Mouse (Mus musculus) limb, embryonic 12.5 days (tissue): ENCODE data around the gene Dolk. TPM values are rescaled to one million over a fixed set of nuclear protein-coding genes. Genes with fewer than 3 reads are reported as not detected.

Experiments used
- ATAC-seq: fragments of 200-750 bp; cut with Nextera tagmentation; 2 replicates; pipeline ENCODE4 v1.8.0; 2017; ENCODE audit warnings: low read depth, moderate TSS enrichment; ENCODE audit not compliant: insufficient number of reproducible peaks, insufficient read depth, low FRiP score, low TSS enrichment
- H3K27ac ChIP-seq: fragments of 300-500 bp; sonication (generic); 2 replicates; pipeline ENCODE4 v1.5.1; 2016; ENCODE audit warnings: mild to moderate bottlenecking, moderate library complexity
- H3K27me3 ChIP-seq: fragments of 300-500 bp; sonication (generic); 2 replicates; pipeline ENCODE4 v1.6.1; 2016; ENCODE audit warnings: mild to moderate bottlenecking, moderate library complexity
- H3K36me3 ChIP-seq: fragments of 300-500 bp; sonication (generic); 2 replicates; pipeline ENCODE4 v1.6.1; 2016; ENCODE audit warnings: mild to moderate bottlenecking, moderate library complexity
- H3K4me1 ChIP-seq: fragments of 300-500 bp; sonication (generic); replicated peaks from 2 replicates; pipeline ENCODE4 v1.6.1; 2016
- H3K4me2 ChIP-seq: fragments of 300-500 bp; sonication (generic); 2 replicates; pipeline ENCODE4 v1.6.1; 2016; ENCODE audit warnings: mild to moderate bottlenecking, moderate library complexity
- H3K4me3 ChIP-seq: fragments of 300-500 bp; sonication (generic); replicated peaks from 2 replicates; pipeline ENCODE4 v1.5.1; 2016; ENCODE audit warnings: mild to moderate bottlenecking
- H3K9ac ChIP-seq: fragments of 300-500 bp; sonication (generic); replicated peaks from 2 replicates; pipeline ENCODE4 v1.6.1; 2016; ENCODE audit warnings: mild to moderate bottlenecking, moderate library complexity
- H3K9me3 ChIP-seq: fragments of 300-500 bp; sonication (generic); 2 replicates; pipeline ENCODE4 v1.6.1; 2016; ENCODE audit warnings: mild to moderate bottlenecking, moderate library complexity
- WGBS: fragments of 180-500 bp; shearing (Covaris S2); methylation state at CpG from one replicate; pipeline ENCODE4 v1.1.7; 2016; 5-methylcytosine and 5-hydroxymethylcytosine counted together
- polyA plus RNA-seq: library from polyadenylated mRNA; unstranded; fragments of >200 nt; fragmentation: Nextera tagmentation; extraction: Ambion mirVana; gene quantifications from 2 replicates; pipeline ENCODE4 v1.2.1, GENCODE M21; 2016

Dolk gene
- polyA plus RNA-seq, 1 experiment from 2014 or later: 28.7 TPM

GRCm38 (mm10) chr2:30299966-30300365 is 13.8 kb upstream of the Dolk start:
- 89% methylated on average over 5 of the region's 5 CpGs for WGBS

GRCm38 (mm10) chr2:30299525-30299924 is 13.4 kb upstream of the Dolk start:
- Histone ChIP-seq H3K36me3 (peaks cover 81% of the 10 kb centered on the region), H3K4me1 (no peaks in the 10 kb centered on the region), H3K4me3 (no peak overlapping the region), H3K9ac (no peak overlapping the region), H3K27ac (no peak overlapping the region), H3K27me3 (no peaks in the 10 kb centered on the region), H3K9me3 (no peaks in the 10 kb centered on the region), H3K4me2 (no peak overlapping the region)
- no peak for ATAC-seq
- 85% methylated on average over 3 of the region's 3 CpGs for WGBS

More at GRCm38 (mm10) chr2:30299966-30300365, 13.8 kb upstream of the Dolk start:
- no peaks in the 10 kb centered on the region for H3K9me3 ChIP-seq
- peaks cover 85% of the 10 kb centered on the region for H3K36me3 ChIP-seq
- no peak overlapping the region for H3K4me2 ChIP-seq
- no peaks in the 10 kb centered on the region for H3K4me1 ChIP-seq
- no peak for ATAC-seq
- no peak overlapping the region for H3K27ac ChIP-seq
- H3K27me3 ChIP-seq: no peaks in the 10 kb centered on the region
- H3K9ac ChIP-seq: no peak overlapping the region
- no peak overlapping the region for H3K4me3 ChIP-seq

DNA sequence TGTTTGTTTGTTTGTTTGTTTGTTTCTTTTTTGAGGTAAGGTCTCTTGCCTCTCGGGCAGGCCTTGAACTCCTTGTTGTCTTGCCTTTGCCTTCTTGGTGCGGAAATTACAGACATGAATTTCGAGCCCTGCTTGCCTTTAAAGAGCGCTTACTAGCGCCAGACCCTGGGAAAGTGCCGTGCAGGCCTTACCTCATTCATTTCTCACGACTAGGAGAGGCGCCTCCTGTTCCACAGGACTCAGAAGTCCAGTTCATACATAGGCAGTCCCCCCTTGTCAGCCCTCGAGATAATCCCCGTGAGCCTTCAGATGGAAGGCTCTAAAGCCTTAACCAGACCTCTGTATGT is 866 bp upstream of the Dolk start:
- ATAC-seq: no peak
- Histone ChIP-seq H3K9ac (peak overlapping the region; percentile 91), H3K36me3 (peaks cover 17% of the 10 kb centered on the region; the same call in 1 of the 2 replicates), H3K27me3 (no peaks in the 10 kb centered on the region), H3K4me3 (peak overlapping the region; percentile 95), H3K27ac (peak overlapping the region; percentile 72; the same call in 1 of the 2 replicates), H3K4me1 (peaks cover 20% of the 10 kb centered on the region), H3K4me2 (peak overlapping the region; percentile 95), H3K9me3 (no peaks in the 10 kb centered on the region)
- under 1% methylated on average over 10 of the region's 10 CpGs for WGBS

GRCm38 (mm10) chr2:30285416-30286181 is 535 bp downstream of the Dolk start:
- peak overlapping the region; percentile 95 for H3K4me2 ChIP-seq
- H3K9me3 ChIP-seq: no peaks in the 10 kb centered on the region
- peak overlapping the region; percentile 95 for H3K4me3 ChIP-seq
- 14% methylated on average over 38 of the region's 38 CpGs for WGBS
- peak; percentile 18; the same call in 1 of the 2 replicates for ATAC-seq
- peaks cover 10% of the 10 kb centered on the region; the same call in 1 of the 2 replicates for H3K36me3 ChIP-seq
- peak overlapping the region; percentile 91 for H3K9ac ChIP-seq
- H3K27ac ChIP-seq: no peak overlapping the region
- no peaks in the 10 kb centered on the region for H3K27me3 ChIP-seq
- peaks cover 20% of the 10 kb centered on the region for H3K4me1 ChIP-seq

- Histone ChIP-seq H3K9me3 (no peaks in the 10 kb centered on the region), H3K4me3 (peak overlapping the region; percentile 95), H3K27me3 (no peaks in the 10 kb centered on the region), H3K9ac (no peak overlapping the region), H3K4me2 (peak overlapping the region; percentile 95), H3K27ac (no peak overlapping the region), H3K4me1 (peaks cover 20% of the 10 kb centered on the region), H3K36me3 (peaks cover 6% of the 10 kb centered on the region; the same call in 1 of the 2 replicates)
- 88% methylated on average over 5 of the region's 5 CpGs for WGBS
- ATAC-seq: no peak
Observed at GRCm38 (mm10) chr2:30285004-30285403, 1.1 kb downstream of the Dolk start.

DNA sequence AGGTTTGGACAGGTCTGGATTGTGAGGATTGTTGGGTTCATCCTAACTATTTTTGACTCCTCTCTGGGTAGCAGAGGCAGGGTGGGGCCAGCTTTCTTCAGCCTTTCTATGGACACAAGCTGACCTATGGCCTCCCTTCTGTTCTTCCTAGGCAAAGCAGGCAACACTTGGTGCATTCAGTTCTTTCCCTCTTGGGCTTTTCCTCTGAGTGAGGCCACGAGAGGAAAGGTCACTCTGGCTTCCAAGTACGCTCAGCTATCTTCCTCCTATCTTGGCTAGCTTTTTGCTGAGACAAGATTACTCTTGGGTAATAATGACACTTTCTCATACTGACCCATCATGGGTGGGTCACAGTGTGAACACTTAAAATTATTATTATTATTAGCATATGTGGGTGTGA is 2.9 kb downstream of the Dolk start:
- Histone ChIP-seq H3K9ac (no peak overlapping the region), H3K4me2 (no peak overlapping the region), H3K27ac (no peak overlapping the region), H3K4me3 (no peak overlapping the region), H3K9me3 (no peaks in the 10 kb centered on the region), H3K27me3 (no peaks in the 10 kb centered on the region), H3K4me1 (peaks cover 20% of the 10 kb centered on the region), H3K36me3 (no peaks in the 10 kb centered on the region)
- 89% methylated on average over 2 of the region's 2 CpGs for WGBS
- ATAC-seq: no peak

DNA sequence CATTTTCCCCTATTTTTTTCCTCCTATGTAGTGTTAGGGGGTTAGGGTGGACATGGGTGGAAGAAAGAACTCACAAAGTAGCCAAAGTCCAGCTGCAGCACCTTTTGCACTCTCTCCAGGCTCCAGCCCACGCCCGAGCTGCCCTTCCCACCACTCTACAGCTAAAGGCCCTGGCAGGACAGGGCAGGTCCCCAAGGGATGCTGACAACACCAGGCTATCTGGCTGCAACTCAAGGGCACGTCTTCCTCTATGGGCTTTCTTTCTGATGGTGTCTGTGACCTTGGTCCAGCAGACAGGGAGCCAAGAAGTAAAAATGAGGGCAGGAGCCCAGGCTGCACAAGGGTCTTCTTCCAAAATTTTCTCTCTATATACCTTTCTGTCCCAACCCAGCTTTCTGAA is 4.5 kb downstream of the Dolk start:
- Histone ChIP-seq H3K27ac (no peak overlapping the region), H3K36me3 (no peaks in the 10 kb centered on the region), H3K4me2 (no peak overlapping the region), H3K27me3 (no peaks in the 10 kb centered on the region), H3K4me3 (no peak overlapping the region), H3K9ac (no peak overlapping the region), H3K9me3 (no peaks in the 10 kb centered on the region), H3K4me1 (peaks cover 9% of the 10 kb centered on the region)
- WGBS: 85% methylated on average over 3 of the region's 3 CpGs
- no peak for ATAC-seq

DNA sequence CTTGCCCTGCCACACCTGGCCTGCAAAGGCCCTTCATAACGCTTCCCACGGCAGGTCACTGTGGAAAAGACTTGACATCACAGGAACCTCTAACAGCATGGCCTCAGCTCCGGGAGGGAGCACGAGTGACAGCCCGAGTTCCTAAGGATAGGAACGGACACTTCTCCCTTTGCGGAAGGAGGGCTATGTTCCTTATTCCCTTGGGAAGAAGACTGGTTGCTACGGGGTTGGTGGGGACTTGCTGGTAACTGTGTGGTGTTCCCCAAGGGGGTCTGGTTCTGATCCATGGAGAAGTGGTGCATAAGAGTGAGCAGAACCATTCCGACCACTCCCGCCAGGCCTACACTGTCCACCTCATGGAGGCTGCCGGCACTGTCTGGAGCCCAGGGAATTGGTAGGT is 5.4 kb downstream of the Dolk start, which contains the start of gene Gm28038:
Gene Gm28038, plus strand, starts transcription at position 301 of the 400 bp plus-strand sequence.
- WGBS: 89% methylated on average over 11 of the region's 11 CpGs
- no peak within 1 kb of the TSS for H3K4me2 ChIP-seq
- no peak for ATAC-seq
- no peaks in the 10 kb centered on the region for H3K36me3 ChIP-seq
- no peaks in the 10 kb centered on the region for H3K27me3 ChIP-seq
- H3K4me3 ChIP-seq: no peak within 1 kb of the TSS
- H3K4me1 ChIP-seq: peaks cover 9% of the 10 kb centered on the region
- H3K9ac ChIP-seq: no peak within 1 kb of the TSS
- H3K9me3 ChIP-seq: no peaks in the 10 kb centered on the region
- no peak within 1 kb of the TSS for H3K27ac ChIP-seq

DNA sequence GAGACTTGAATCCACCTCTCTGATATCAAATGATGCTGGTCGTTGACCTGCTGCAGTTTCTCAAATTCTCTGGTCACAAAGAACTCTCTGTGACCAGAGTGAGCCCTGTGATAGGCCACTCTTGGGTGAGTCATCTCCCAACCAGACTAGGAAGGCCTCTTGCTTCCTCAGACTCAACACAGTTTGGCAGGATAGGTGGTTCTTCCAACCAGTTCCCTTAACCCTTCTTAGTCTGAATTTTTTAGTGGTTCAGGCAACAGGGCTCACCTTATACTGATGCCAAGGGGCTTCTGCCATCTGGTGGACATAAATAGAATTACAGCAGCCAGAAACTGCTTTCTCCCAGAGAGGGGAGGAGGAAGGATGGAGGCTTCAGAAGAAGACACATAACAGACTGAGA is 16.0 kb downstream of the Dolk start:
- Histone ChIP-seq H3K27ac (no peak overlapping the region), H3K36me3 (no peaks in the 10 kb centered on the region), H3K9ac (no peak overlapping the region), H3K4me1 (peaks cover 24% of the 10 kb centered on the region), H3K27me3 (no peaks in the 10 kb centered on the region), H3K9me3 (no peaks in the 10 kb centered on the region), H3K4me3 (no peak overlapping the region), H3K4me2 (no peak overlapping the region)
- 62% methylated on average over 1 of the region's 1 CpGs for WGBS
- ATAC-seq: peak; percentile 61; the same call in 1 of the 2 replicates

- no peak for ATAC-seq
- peaks cover 7% of the 10 kb centered on the region for H3K36me3 ChIP-seq
- H3K4me1 ChIP-seq: peaks cover 31% of the 10 kb centered on the region
- no peaks in the 10 kb centered on the region for H3K9me3 ChIP-seq
- no peaks in the 10 kb centered on the region for H3K27me3 ChIP-seq
- H3K4me3 ChIP-seq: no peak overlapping the region
- WGBS: 88% methylated on average over 17 of the region's 17 CpGs
- no peak overlapping the region for H3K9ac ChIP-seq
- peak overlapping the region; percentile 45; the same call in 1 of the 2 replicates for H3K27ac ChIP-seq
- no peak overlapping the region for H3K4me2 ChIP-seq
Observed at GRCm38 (mm10) chr2:30269241-30269990, 16.7 kb downstream of the Dolk start.

- H3K4me2 ChIP-seq: no peak overlapping the region
- whole genome bisulfite sequencing: 54% methylated on average over 4 of the region's 4 CpGs
- H3K27ac ChIP-seq: no peak overlapping the region
- no peaks in the 10 kb centered on the region for H3K9me3 ChIP-seq
- ATAC-seq: no peak
- H3K4me3 ChIP-seq: no peak overlapping the region
- no peaks in the 10 kb centered on the region for H3K27me3 ChIP-seq
- no peak overlapping the region for H3K9ac ChIP-seq
- peaks cover 37% of the 10 kb centered on the region for H3K4me1 ChIP-seq
- peaks cover 17% of the 10 kb centered on the region for H3K36me3 ChIP-seq
Observed at GRCm38 (mm10) chr2:30268371-30268770, 17.8 kb downstream of the Dolk start.
